ENCODE assay signal across 8 mouse cellular contexts in genomic region chr6:128011071-128011477, GRCm38 (mm10).
DNase-seq lines count a peak whose midpoint lies in the region; ATAC-seq lines count a peak whose summit lies in the region.

No protein-coding gene starts in this region.

- H3K9ac ChIP-seq in liver, embryonic 11.5 days (ENCODE audit: low read depth, low read length), result no peak overlapping the region

- no peaks in the 10 kb centered on the region for H3K36me3 ChIP-seq in embryonic facial prominence, embryonic 10.5 days (replicated peaks)
- no peaks in the 10 kb centered on the region for H3K36me3 ChIP-seq in liver, embryonic 11.5 days (ENCODE audit: control insufficient read depth, insufficient read depth, low read length)

- H3K9me3 ChIP-seq in embryonic facial prominence, embryonic 10.5 days, result no peaks in the 10 kb centered on the region
- H3K9me3 ChIP-seq in liver, embryonic 11.5 days (ENCODE audit: control insufficient read depth, low read length), result no peaks in the 10 kb centered on the region

- no peak overlapping the region for H3K4me2 ChIP-seq in liver, embryonic 11.5 days

- peak; percentile 28 to 52 for DNase-seq in kidney, postnatal 4 days
- no peak for DNase-seq in kidney, adult 11 months
- peak; percentile 66 for DNase-seq in adrenal gland, postnatal 14 days
- peak; percentile 29 for DNase-seq in embryonic facial prominence, embryonic 10.5 days (ENCODE audit: low spot score)
- DNase-seq in left cerebral cortex, postnatal 36 days (ENCODE audit: low spot score in 2 of 2), result peak; percentile 61 to 72
- DNase-seq in liver, embryonic 11.5 days (ENCODE audit: low spot score), result no peak
- no peak for DNase-seq in gastrocnemius, adult 18-20 months (ENCODE audit: low spot score)
- no peak for DNase-seq in urinary bladder, postnatal 10 days (ENCODE audit: low spot score)

- ATAC-seq in liver, embryonic 11.5 days (replicated peaks; ENCODE audit: low FRiP score), result no peak

- WGBS in embryonic facial prominence, embryonic 10.5 days, result 73% methylated on average over 13 of the region's 13 CpGs
- 84% methylated on average over 13 of the region's 13 CpGs for WGBS in liver, embryonic 11.5 days

- peaks cover 87% of the 10 kb centered on the region for H3K4me1 ChIP-seq in embryonic facial prominence, embryonic 10.5 days
- peaks cover 2% of the 10 kb centered on the region; the same call in 1 of the 2 replicates for H3K4me1 ChIP-seq in liver, embryonic 11.5 days (replicated peaks; ENCODE audit: control insufficient read depth, insufficient read depth, low read length)

- intact Hi-C loops in left cerebral cortex, postnatal 36 days (cut with DNase I), result no loop called here

- no peaks in the 10 kb centered on the region for H3K27me3 ChIP-seq in embryonic facial prominence, embryonic 10.5 days (replicated peaks; ENCODE audit: low read depth, poor library complexity, severe bottlenecking)
- H3K27me3 ChIP-seq in liver, embryonic 11.5 days (replicated peaks; ENCODE audit: control insufficient read depth, insufficient read depth, low read length), result no peaks in the 10 kb centered on the region

- H3K27ac ChIP-seq in embryonic facial prominence, embryonic 10.5 days (replicated peaks), result peak overlapping the region; percentile 83
- H3K27ac ChIP-seq in liver, embryonic 11.5 days (ENCODE audit: low read depth, low read length), result no peak overlapping the region

- no peak overlapping the region for H3K4me3 ChIP-seq in embryonic facial prominence, embryonic 10.5 days
- no peak overlapping the region for H3K4me3 ChIP-seq in liver, embryonic 11.5 days (ENCODE audit: low read depth, low read length)

Comparison
In these comparisons a context has a peak if more than half of its experiments do, and no peak if none do; other contexts are left out.
1. DNase-seq: peak in kidney, postnatal 4 days (2 of 2), adrenal gland, postnatal 14 days (single experiment), embryonic facial prominence, embryonic 10.5 days (single experiment) and left cerebral cortex, postnatal 36 days (2 of 2); none in kidney, adult 11 months (single experiment), liver, embryonic 11.5 days (single experiment), gastrocnemius, adult 18-20 months (single experiment) and urinary bladder, postnatal 10 days (single experiment).